10 mouse cellular contexts compared by ENCODE assay signal in the genomic region with DNA sequence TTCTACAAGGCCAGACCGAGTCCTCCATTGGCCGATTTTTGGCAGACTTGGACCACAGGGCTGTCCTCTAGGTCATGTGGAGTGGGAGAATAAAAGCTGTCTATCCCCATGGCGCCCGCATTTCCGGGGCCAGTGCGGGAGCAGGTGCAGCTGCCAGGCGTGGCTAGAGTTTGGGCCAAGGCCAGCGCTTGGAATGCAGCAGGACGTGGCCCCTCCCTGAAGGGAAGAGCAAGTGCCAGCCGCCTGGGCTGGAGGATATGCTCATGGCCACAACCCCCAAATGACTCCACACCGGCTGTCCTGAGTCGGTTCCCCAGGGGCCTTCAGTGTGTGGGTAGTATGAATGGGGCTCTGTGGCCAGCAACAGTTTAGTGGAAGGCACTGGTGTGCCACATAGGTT. TPM values are rescaled to one million over a fixed set of nuclear protein-coding genes. Genes with fewer than 3 reads are reported as not detected.
A peak's percentile ranks its signal among the peaks of the same experiment; 100 is the strongest.
DNase-seq lines count a peak whose midpoint lies in the region; ATAC-seq and TF ChIP-seq lines count a peak whose summit lies in the region.
"Had no signal": no experiment of that assay in that cellular context is flagged by ENCODE, and none has a peak within 500 bp of the region (broad histone marks: within the 10 kb centered on the region; RNA-seq: fewer than 3 reads in every experiment).

No protein-coding gene starts in this region.

- no peak overlapping the region for H3K9ac ChIP-seq in stomach, postnatal 0 days (ENCODE audit: low read length)
- H3K9ac ChIP-seq: stomach, embryonic 15.5 days had no signal

- ATAC-seq in stomach, postnatal 0 days (ENCODE audit: low FRiP score, low TSS enrichment), result peak; percentile 59

- no peaks in the 10 kb centered on the region for H3K4me1 ChIP-seq in stomach, postnatal 0 days (replicated peaks; ENCODE audit: control insufficient read depth, insufficient read depth)

- no peaks in the 10 kb centered on the region for H3K27me3 ChIP-seq in stomach, postnatal 0 days (ENCODE audit: control insufficient read depth, insufficient read depth, low read length)

- WGBS in stomach, postnatal 0 days, result 50% methylated on average over 12 of the region's 12 CpGs

- no peak for TF ChIP-seq CTCF in stomach, postnatal 0 days (IDR thresholded peaks at IDR 0.05; ENCODE audit: low read depth)

- H3K27ac ChIP-seq in stomach, postnatal 0 days (replicated peaks), result no peak overlapping the region
- H3K27ac ChIP-seq: stomach, embryonic 15.5 days had no signal

- TF ChIP-seq EP300 in stomach, postnatal 0 days (optimal IDR thresholded peaks at IDR 0.05), result no peak

- no peaks in the 10 kb centered on the region for H3K36me3 ChIP-seq in stomach, postnatal 0 days (ENCODE audit: control insufficient read depth, insufficient read depth, low read length)
- H3K36me3 ChIP-seq: stomach, embryonic 15.5 days had no signal

- no peaks in the 10 kb centered on the region for H3K9me3 ChIP-seq in stomach, postnatal 0 days (ENCODE audit: control insufficient read depth, low read length)
- H3K9me3 ChIP-seq: stomach, embryonic 15.5 days had no signal

- H3K4me3 ChIP-seq in stomach, postnatal 0 days (ENCODE audit: low read depth, low read length), result no peak overlapping the region
- H3K4me3 ChIP-seq: stomach, embryonic 15.5 days had no signal

- intact Hi-C loops in heart, postnatal 14 days (cut with DNase I), result no loop called here

- DNase-seq in heart, postnatal 14 days, result peak; percentile 56 to 68
- no peak for DNase-seq in heart, adult 8-10 months (ENCODE audit: low spot score)
- peak; percentile 55 for DNase-seq in urinary bladder, postnatal 14 days (ENCODE audit: low spot score)
- no peak for DNase-seq in urinary bladder, adult 18-20 months (ENCODE audit: low spot score in 2 of 2)
- DNase-seq in kidney, postnatal 25 days, result peak; percentile 39 to 72
- peak; percentile 77 for DNase-seq in stomach, postnatal 0 days (ENCODE audit: low spot score)
- no peak for DNase-seq in thymus, adult 18-20 months
- no peak for DNase-seq in heart, adult 9 months (ENCODE audit: low spot score in 2 of 2)

- no peak overlapping the region for H3K4me2 ChIP-seq in stomach, postnatal 0 days (replicated peaks; ENCODE audit: low read depth)
- H3K4me2 ChIP-seq: stomach, embryonic 15.5 days had no signal

RNA-seq across cellular contexts. Expression of a gene that starts 1.5 kb away (rescaled TPM):
- total RNA-seq in heart, postnatal 14 days (2021), result 10 to 100 TPM; 36.3 to 38.1 TPM
- 10 to 100 TPM; 32.2 to 42.1 (median 39.8) TPM for total RNA-seq in heart, adult 8-10 months (2022)
- 0.72 and 1.0 TPM in 2 replicates for polyA plus RNA-seq in stomach, postnatal 0 days (2015; fragmentation: Nextera tagmentation; extraction: Ambion mirVana)
- total RNA-seq: liver, adult 2 months had no signal
- polyA plus RNA-seq: liver, adult 2 months had no signal

RNA-seq across cellular contexts. Expression of a gene that starts 13.8 kb away (rescaled TPM):
- total RNA-seq in heart, postnatal 14 days (2021), result 1 to 10 TPM in 1 of 2 experiments, under 1 TPM in 1; 0.98 to 1.1 TPM
- under 1 TPM; 0.26 to 0.75 (median 0.47) TPM for total RNA-seq in heart, adult 8-10 months (2022)
- 1.6 and 2.5 TPM in 2 replicates for polyA plus RNA-seq in stomach, postnatal 0 days (2015; fragmentation: Nextera tagmentation; extraction: Ambion mirVana)

RNA-seq across cellular contexts. Expression of a gene that starts 50.5 kb away (rescaled TPM):
- 10 to 100 TPM; 41.8 to 51.1 TPM for total RNA-seq in heart, postnatal 14 days (2021)
- 10 to 100 TPM; 40.6 to 55.8 (median 48.3) TPM for total RNA-seq in heart, adult 8-10 months (2022)
- polyA plus RNA-seq in stomach, postnatal 0 days (2015; fragmentation: Nextera tagmentation; extraction: Ambion mirVana), result 101 and 116 TPM in 2 replicates

Comparison
In these comparisons a context has a peak if more than half of its experiments do, and no peak if none do; other contexts are left out.
1. DNase-seq: peak in heart, postnatal 14 days (2 of 2), urinary bladder, postnatal 14 days (single experiment), kidney, postnatal 25 days (2 of 2) and stomach, postnatal 0 days (single experiment); none in heart, adult 8-10 months (single experiment), urinary bladder, adult 18-20 months (0 of 2), thymus, adult 18-20 months (0 of 2) and heart, adult 9 months (0 of 2).